Mouse (Mus musculus) megakaryocyte, embryonic 14.5 days (primary cell): Measurements from ENCODE around the gene Vti1b.

ENCODE experiments used
- FLI1 ChIP-seq: IDR thresholded peaks from 2 replicates; pipeline ENCODE4 v1.6.1; 2012; ENCODE audit warnings: low read length, inconsistent platforms, mixed read lengths
- GATA1 ChIP-seq: IDR thresholded peaks from 3 replicates; pipeline ENCODE4 v1.6.1; 2012; ENCODE audit warnings: mixed read lengths, low read length, inconsistent platforms, borderline replicate concordance

DNA sequence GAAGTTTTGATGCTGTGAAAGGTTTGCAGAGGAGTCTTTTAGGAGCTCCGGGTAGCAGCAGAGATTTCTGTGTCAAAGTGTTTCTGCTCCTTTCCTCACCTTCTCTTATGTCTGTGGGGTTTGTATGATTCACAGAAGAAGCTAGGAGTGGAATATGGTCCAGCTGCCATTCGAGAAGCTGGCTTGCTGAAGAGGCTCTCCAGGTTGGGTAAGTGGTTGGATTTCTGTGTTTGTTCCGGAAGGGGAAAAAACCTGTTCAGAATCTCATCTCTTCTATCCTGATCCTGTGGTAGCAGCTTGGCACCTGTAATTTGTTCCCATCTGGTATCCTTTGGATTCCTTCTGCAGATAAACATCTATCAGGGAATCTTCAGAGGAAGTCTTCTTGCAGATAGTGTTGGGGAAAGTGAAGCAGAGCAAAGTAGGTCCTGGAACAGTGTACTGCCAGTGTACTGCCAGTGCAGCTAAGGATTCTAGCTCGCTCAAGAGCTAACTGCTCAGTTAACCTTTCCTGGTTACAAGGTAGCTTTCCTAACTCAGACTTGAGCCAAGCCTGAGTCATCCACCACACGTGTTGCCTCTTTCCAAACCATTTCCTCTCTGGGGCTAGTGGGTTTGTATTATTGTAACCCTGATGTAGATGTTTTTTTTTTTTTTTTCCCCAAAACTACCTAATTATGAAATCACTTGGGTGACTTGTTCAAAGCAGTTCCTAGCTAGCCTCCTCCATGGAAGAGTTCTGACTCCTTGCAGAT lies 40.6 kb downstream of the Vti1b start:
- TF ChIP-seq GATA1 (no peak), FLI1 (no peak)
